Mouse (Mus musculus) lung, postnatal 0 days (tissue): ENCODE data around the gene Stk4. TPM values are rescaled to one million over a fixed set of nuclear protein-coding genes. Genes with fewer than 3 reads are reported as not detected.

Experiments
- ATAC-seq: fragments of 200-750 bp; cut with Nextera tagmentation; 2 replicates; pipeline ENCODE4 v1.8.0; 2017; ENCODE audit warnings: moderate library complexity
- DNase-seq: peaks from one replicate; pipeline ENCODE4 v3.0.0-alpha.2; 2016; ENCODE audit warnings: low spot score
- H3K27ac ChIP-seq: fragments of 300-500 bp; sonication (generic); 2 replicates; pipeline ENCODE4 v1.5.1; 2014; ENCODE audit warnings: antibody characterized with exemption, mild to moderate bottlenecking, low read length, mixed read lengths
- H3K27me3 ChIP-seq: fragments of 300-500 bp; sonication (generic); replicated peaks from 2 replicates; pipeline ENCODE4 v1.6.1; 2014; ENCODE audit warnings: low read length, mixed read lengths; ENCODE audit not compliant: insufficient read depth
- H3K36me3 ChIP-seq: fragments of 300-500 bp; sonication (generic); 2 replicates; pipeline ENCODE4 v1.6.1; 2014; ENCODE audit warnings: low read length, mixed read lengths; ENCODE audit not compliant: insufficient read depth
- H3K4me1 ChIP-seq: fragments of 300-500 bp; sonication (generic); 2 replicates; pipeline ENCODE4 v1.6.1; 2014; ENCODE audit warnings: antibody characterized with exemption, low read depth, low read length, mixed read lengths; ENCODE audit not compliant: insufficient read depth
- H3K4me2 ChIP-seq: fragments of 300-500 bp; sonication (generic); replicated peaks from 2 replicates; pipeline ENCODE4 v1.6.1; 2014; ENCODE audit warnings: low read depth, mild to moderate bottlenecking, low read length, moderate library complexity, mixed read lengths
- H3K4me3 ChIP-seq: fragments of 300-500 bp; sonication (generic); 2 replicates; pipeline ENCODE4 v1.5.1; 2014; ENCODE audit warnings: low read depth, low read length
- H3K9ac ChIP-seq: fragments of 300-500 bp; sonication (generic); replicated peaks from 2 replicates; pipeline ENCODE4 v1.6.1; 2014; ENCODE audit warnings: low read depth, mild to moderate bottlenecking
- H3K9me3 ChIP-seq: fragments of 300-500 bp; sonication (generic); 2 replicates; pipeline ENCODE4 v1.6.1; 2016; ENCODE audit warnings: low read length, mixed read lengths
- CTCF ChIP-seq: IDR thresholded peaks from 2 replicates; pipeline ENCODE4 v1.5.1; 2016; ENCODE audit warnings: antibody characterized with exemption, mild to moderate bottlenecking
- EP300 ChIP-seq: IDR thresholded peaks from 2 replicates; pipeline ENCODE4 v1.6.1; 2016; ENCODE audit warnings: antibody characterized with exemption, mild to moderate bottlenecking, control low read depth
- WGBS: fragments of 180-500 bp; shearing (Covaris S2); extraction: QIAGEN DNeasy Blood & Tissue Kit; methylation state at CpG from one replicate; pipeline ENCODE4 v1.1.7; 2014; 5-methylcytosine and 5-hydroxymethylcytosine counted together
- polyA plus RNA-seq: library from polyadenylated mRNA; unstranded; fragments of >200 nt; fragmentation: Nextera tagmentation; extraction: Ambion mirVana; gene quantifications from 2 replicates; pipeline ENCODE4 v1.2.1, GENCODE M21; 2015

The Stk4 gene
- polyA plus RNA-seq: 26.3 and 27.0 TPM in 2 replicates

- ATAC-seq: peak; percentile 30
- Histone ChIP-seq H3K27me3 (no peaks in the 10 kb centered on the region), H3K9ac (peak within 1 kb of the TSS; percentile 75), H3K9me3 (no peaks in the 10 kb centered on the region), H3K4me2 (peak within 1 kb of the TSS; percentile 88), H3K4me1 (peaks cover 21% of the 10 kb centered on the region; the same call in 1 of the 2 replicates), H3K27ac (peak within 1 kb of the TSS; percentile 84), H3K36me3 (no peaks in the 10 kb centered on the region; the same call in 1 of the 2 replicates), H3K4me3 (peak within 1 kb of the TSS; percentile 93)
- DNase-seq: peak; percentile 43
- WGBS: under 1% methylated on average over 36 of the region's 45 CpGs
- no peak for TF ChIP-seq EP300
- TF ChIP-seq CTCF: no peak
These were observed at the start of gene Stk4 for GRCm38 (mm10) chr2:164070142-164070764. Gene Stk4 (plus strand): TSS chr2:164070322.

GRCm38 (mm10) chr2:164022104-164022503 is 48.0 kb upstream of the Stk4 start:
- peak; percentile 35 for DNase-seq
- H3K4me2 ChIP-seq: no peak overlapping the region
- TF ChIP-seq CTCF (no peak), EP300 (no peak)
- 28% methylated on average over 2 of the region's 2 CpGs for WGBS
- H3K9ac ChIP-seq: no peak overlapping the region
- no peak overlapping the region for H3K4me3 ChIP-seq
- peak; percentile 41; the same call in 1 of the 2 replicates for ATAC-seq
- H3K9me3 ChIP-seq: no peaks in the 10 kb centered on the region
- no peak overlapping the region for H3K27ac ChIP-seq
- H3K4me1 ChIP-seq: no peaks in the 10 kb centered on the region
- peaks cover 11% of the 10 kb centered on the region; the same call in 1 of the 2 replicates for H3K36me3 ChIP-seq
- no peaks in the 10 kb centered on the region for H3K27me3 ChIP-seq

- Histone ChIP-seq H3K27ac (no peak within 1 kb of the TSS), H3K36me3 (no peaks in the 10 kb centered on the region), H3K9ac (no peak within 1 kb of the TSS), H3K4me3 (no peak within 1 kb of the TSS), H3K27me3 (no peaks in the 10 kb centered on the region), H3K9me3 (no peaks in the 10 kb centered on the region), H3K4me1 (no peaks in the 10 kb centered on the region), H3K4me2 (no peak within 1 kb of the TSS)
- WGBS: 82% methylated on average over 16 of the region's 16 CpGs
- no peak for ATAC-seq
- TF ChIP-seq CTCF: no peak
- DNase-seq: no peak
These were observed 45.0 kb upstream of the Stk4 start, which contains the start of gene Pabpc1l for GRCm38 (mm10) chr2:164025150-164025549. Gene Pabpc1l (plus strand): TSS chr2:164025450.

GRCm38 (mm10) chr2:164031147-164031546 is 39.0 kb upstream of the Stk4 start:
- TF ChIP-seq EP300: no peak
- TF ChIP-seq CTCF: no peak
- ATAC-seq: no peak
- Histone ChIP-seq H3K36me3 (no peaks in the 10 kb centered on the region), H3K4me1 (no peaks in the 10 kb centered on the region), H3K9me3 (no peaks in the 10 kb centered on the region), H3K4me2 (no peak overlapping the region), H3K9ac (no peak overlapping the region), H3K4me3 (no peak overlapping the region), H3K27ac (no peak overlapping the region), H3K27me3 (no peaks in the 10 kb centered on the region)
- DNase-seq: no peak
- 68% methylated on average over 10 of the region's 10 CpGs for WGBS

- no peak overlapping the region for H3K27ac ChIP-seq
- no peaks in the 10 kb centered on the region for H3K9me3 ChIP-seq
- no peaks in the 10 kb centered on the region for H3K27me3 ChIP-seq
- TF ChIP-seq CTCF (no peak), EP300 (no peak)
- H3K9ac ChIP-seq: no peak overlapping the region
- ATAC-seq (no peak), DNase-seq (no peak)
- no peak overlapping the region for H3K4me2 ChIP-seq
- H3K4me3 ChIP-seq: no peak overlapping the region
- no peaks in the 10 kb centered on the region for H3K36me3 ChIP-seq
- H3K4me1 ChIP-seq: no peaks in the 10 kb centered on the region
- 97% methylated on average over 3 of the region's 3 CpGs for WGBS
These were observed 37.1 kb upstream of the Stk4 start for GRCm38 (mm10) chr2:164032973-164033372.

GRCm38 (mm10) chr2:164036520-164037019 is 33.6 kb upstream of the Stk4 start:
- Histone ChIP-seq H3K9ac (no peak overlapping the region), H3K27me3 (no peaks in the 10 kb centered on the region), H3K4me2 (no peak overlapping the region), H3K27ac (no peak overlapping the region), H3K9me3 (no peaks in the 10 kb centered on the region), H3K36me3 (no peaks in the 10 kb centered on the region), H3K4me1 (no peaks in the 10 kb centered on the region), H3K4me3 (no peak overlapping the region)
- 54% methylated on average over 10 of the region's 10 CpGs for WGBS
- DNase-seq: no peak
- ATAC-seq: no peak
- TF ChIP-seq CTCF (peak; percentile 12; the same call in 1 of the 2 replicates), EP300 (no peak)
